Mouse (Mus musculus): ENCODE results near the gene Ctnnd2. TPM values are rescaled to one million over a fixed set of nuclear protein-coding genes. Genes with fewer than 3 reads are reported as not detected.

The Ctnnd2 gene
- polyA plus RNA-seq, 2 experiments from 2014 or later = 0.71 TPM; not detected in 1

DNA sequence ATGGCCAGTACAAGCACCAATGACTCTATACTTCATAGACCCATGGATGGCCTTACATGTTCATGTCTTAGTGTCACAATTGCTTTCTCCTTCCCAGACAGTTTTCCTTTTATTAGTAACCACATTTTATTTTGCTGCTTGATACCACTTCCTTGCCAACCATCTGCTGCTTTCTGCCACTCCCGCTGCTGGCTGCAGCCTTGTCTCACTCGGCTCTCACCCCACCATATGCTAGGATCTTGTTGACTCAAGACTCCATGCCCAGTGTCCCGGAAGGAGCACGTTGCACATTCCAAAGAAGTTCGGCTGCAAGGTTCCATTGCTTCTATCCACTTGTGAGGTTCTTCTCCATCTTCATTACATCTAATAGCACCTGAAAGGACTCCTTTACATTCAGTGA, 722.7 kb downstream of the Ctnnd2 start:
- no peak for ATAC-seq

- ATAC-seq = no peak
Observed at GRCm38 (mm10) chr15:30897342-30897741, 724.9 kb downstream of the Ctnnd2 start.

DNA sequence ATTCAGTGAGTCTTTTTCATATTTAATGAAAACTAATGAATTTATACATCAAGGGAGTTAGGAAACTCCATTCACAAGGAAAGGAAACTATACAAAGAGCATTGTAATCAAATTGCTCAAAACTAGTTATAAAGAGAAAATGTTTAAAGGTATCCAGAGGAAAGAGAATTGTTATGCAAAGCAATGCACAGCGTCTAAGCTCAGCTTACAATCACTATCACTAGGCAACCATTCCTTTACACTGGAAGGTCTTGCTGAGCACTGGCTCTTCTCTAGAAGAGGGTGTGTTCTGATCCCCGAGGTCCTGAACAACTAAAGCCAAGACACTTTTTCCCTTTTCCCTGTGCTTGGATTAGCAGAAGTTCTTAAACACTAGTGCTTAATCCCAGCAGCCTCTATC, 735.6 kb downstream of the Ctnnd2 start:
- no peak for ATAC-seq

- no peak for ATAC-seq
Observed at GRCm38 (mm10) chr15:30913360-30913759, 741.0 kb downstream of the Ctnnd2 start.

- ATAC-seq = no peak
Observed at GRCm38 (mm10) chr15:30925838-30926237, 753.4 kb downstream of the Ctnnd2 start.

- ATAC-seq = no peak
Observed at GRCm38 (mm10) chr15:30927632-30928031, 755.2 kb downstream of the Ctnnd2 start.

GRCm38 (mm10) chr15:30931906-30932305, 759.5 kb downstream of the Ctnnd2 start:
- no peak for ATAC-seq

GRCm38 (mm10) chr15:30945863-30946262, 773.5 kb downstream of the Ctnnd2 start:
- no peak for ATAC-seq

- ATAC-seq = no peak
Observed at GRCm38 (mm10) chr15:30958513-30958912, 786.1 kb downstream of the Ctnnd2 start.

GRCm38 (mm10) chr15:30962421-30963160, 790.2 kb downstream of the Ctnnd2 start:
- ATAC-seq = no peak

DNA sequence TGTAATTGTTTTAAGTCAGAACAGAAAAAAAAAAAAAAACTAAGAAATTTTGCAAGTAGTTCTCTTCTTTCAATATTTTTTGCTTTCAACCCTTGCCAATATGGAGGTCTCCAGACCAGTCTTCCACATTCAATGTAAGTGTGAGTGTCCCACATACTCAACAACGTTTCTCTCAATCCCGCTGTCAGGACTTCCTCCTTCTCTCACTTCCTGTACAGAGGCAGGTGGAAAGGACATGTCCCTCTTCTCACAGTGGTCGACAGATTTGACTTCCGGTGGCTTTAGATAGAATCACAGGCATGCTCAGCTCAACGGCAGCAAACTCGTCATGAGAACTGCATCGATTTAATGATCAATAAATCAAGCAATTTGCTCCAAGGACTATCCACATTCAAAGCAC, 791.7 kb downstream of the Ctnnd2 start:
- ATAC-seq = no peak

- no peak for ATAC-seq
Observed at GRCm38 (mm10) chr15:30964865-30965679, 792.7 kb downstream of the Ctnnd2 start.

DNA sequence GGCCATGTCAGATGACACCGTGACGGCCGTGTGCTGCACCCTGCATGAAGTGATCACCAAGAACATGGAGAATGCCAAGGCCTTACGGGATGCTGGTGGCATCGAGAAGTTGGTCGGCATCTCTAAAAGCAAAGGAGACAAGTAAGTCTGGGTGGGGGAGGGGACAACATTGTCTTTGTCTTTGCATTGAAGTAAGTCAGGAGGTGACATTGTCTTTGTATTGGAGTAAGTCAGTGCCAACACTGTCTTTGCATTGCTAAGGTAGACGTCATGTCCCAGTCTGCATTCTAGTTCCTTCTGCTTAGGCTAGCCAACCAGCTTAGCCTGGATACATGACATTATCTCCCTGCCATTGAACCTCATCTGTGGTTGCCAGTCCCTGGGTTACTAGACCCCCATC, 794.4 kb downstream of the Ctnnd2 start:
- ATAC-seq = no peak

- no peak for ATAC-seq
Observed at GRCm38 (mm10) chr15:30974436-30974835, 802.0 kb downstream of the Ctnnd2 start.

DNA sequence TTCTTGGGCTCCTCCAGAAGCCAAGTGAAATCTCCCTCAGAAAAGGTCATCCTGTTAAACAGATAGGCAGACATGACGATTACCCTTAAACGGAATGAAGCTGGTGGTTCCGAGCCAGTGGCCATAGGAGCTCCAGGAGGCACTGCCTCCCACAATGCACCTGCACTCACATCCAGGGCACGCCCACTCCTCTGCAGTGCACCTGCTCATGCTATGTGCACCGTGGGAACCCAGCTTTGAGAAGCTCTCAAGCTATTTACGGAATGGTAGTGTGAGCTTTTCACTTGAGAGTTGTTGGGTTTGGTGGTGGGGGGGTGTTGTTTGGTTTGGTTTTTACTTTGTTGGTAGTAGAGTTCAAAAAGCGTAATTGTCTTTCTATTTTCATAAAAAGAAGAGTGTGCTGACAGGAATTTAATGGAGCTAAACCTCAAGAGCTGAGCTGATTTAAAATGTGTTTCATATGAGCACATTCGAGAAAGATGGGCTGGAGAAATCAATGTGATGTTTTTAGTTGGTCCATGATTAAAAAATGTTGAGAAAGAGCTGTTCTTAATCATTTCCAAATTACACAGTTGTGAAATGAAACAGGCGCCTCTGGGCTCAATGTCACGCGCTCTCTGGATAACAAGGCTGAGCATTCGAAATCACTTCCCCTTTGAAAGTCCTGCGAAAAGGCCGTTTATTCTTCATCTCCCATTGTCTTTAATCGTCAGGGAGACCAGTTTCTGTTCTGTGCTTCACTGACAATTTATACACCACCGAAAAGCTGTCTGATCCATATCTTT, 802.8 kb downstream of the Ctnnd2 start:
- ATAC-seq = no peak

DNA sequence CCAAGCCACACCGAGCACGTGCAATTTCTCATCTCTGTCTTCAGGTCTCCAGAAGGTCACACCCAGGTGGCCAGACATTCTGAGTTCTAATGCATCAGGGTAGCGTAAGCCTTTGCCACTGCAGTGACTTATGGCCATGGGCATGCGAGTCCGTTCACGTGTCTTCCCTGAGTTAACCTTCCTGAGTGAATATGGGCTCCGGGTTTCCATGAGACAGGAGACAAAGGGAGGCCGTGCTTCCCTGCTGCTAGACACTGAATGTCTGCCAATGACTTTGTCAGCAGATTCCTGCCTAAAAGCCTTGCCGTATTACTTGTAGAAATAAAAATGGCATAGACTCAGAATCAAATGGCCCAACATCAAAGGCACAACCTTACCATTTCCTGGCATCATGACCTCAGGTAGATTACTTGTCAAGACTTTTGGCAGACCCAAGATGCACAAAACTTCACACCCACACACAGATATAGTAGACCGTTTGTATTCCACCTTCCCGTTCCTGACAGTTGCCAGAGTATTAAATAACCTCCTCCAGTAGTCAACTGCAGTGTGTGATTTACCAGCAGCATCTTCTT, 804.9 kb downstream of the Ctnnd2 start:
- ATAC-seq = no peak

DNA sequence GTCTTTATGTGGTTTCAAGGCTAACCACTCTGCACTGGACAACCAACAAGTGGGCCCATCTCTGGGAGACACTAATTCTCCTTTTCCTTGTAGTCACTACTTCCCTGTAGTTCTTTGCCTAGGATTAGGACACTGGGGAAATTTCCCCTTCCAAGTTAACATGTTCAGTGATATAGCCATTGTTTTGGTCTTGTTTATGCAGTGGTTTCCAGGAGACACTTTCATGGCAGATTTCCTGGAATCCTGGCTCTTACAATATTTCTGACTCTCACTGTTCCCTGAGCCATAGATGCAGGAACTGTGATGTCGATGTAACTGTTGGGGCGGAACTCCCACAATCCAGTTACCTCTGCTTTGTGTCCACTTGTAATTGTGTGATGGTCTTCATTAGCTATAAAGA, 814.5 kb downstream of the Ctnnd2 start:
- ATAC-seq = no peak

- ATAC-seq = no peak
Observed at GRCm38 (mm10) chr15:30990421-30991252, 818.2 kb downstream of the Ctnnd2 start.

GRCm38 (mm10) chr15:30992357-30992756, 820.0 kb downstream of the Ctnnd2 start:
- no peak for ATAC-seq

- ATAC-seq = no peak
Observed at GRCm38 (mm10) chr15:30992901-30993300, 820.5 kb downstream of the Ctnnd2 start.

GRCm38 (mm10) chr15:30995346-30995745, 823.0 kb downstream of the Ctnnd2 start:
- ATAC-seq = no peak

DNA sequence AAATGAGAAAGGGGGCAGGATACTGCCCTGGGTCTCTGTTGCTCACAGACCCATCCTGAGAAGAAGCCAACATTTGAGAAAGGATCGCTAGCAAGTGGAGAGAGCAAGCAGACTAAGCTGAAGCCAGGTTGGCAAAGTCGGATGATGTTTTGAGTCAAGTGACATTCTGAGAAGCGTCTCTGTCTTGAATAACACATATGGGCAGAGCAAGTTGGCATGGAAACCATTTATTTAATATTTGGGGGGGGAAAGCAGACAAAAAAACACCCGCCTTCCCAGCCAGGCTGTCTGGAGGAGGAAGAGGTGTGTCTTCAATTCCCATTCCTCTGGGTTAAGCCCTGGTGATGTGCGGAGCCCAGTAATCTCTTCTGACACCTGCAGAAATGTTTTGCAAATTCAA, 832.1 kb downstream of the Ctnnd2 start:
- ATAC-seq = no peak

Data from activated CD4-positive, CD25-positive, alpha-beta regulatory T cell, adult 4 months (primary cell).